Mouse (Mus musculus): Measurements from ENCODE around the gene Plekha1. TPM values are rescaled to one million over a fixed set of nuclear protein-coding genes. Genes with fewer than 3 reads are reported as not detected.

Plekha1 gene
- total and polyA plus RNA-seq, 3 experiments: 6.9 to 22.1 TPM; not detected in 1

DNA sequence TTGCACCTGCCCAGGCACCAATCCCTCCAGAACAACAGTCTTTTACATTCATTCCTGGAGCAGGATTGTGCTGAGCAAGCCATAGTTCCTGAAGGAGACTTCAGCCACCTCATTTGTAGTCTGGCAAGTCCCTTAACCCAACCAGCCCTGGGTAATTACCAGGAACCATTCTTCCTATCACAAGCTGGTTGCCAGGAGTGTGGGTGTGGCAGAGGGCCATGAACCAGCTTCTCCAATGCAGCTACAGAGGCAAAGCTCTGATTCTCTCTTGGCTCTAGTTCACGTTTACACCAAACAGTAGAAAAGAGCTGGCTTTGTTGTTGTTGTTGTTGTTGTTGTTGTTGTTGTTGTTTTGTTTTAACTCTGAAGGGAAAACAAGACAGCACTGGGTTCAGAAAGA lies 3.1 kb upstream of the Plekha1 start:
- no peaks in the 10 kb centered on the region for H3K27me3 ChIP-seq (ENCODE audit: control insufficient read depth in 1 of 2, insufficient read depth in 2 of 2, low read length in 2 of 2)
- no peaks in the 10 kb centered on the region for H3K36me3 ChIP-seq (ENCODE audit: control insufficient read depth in 1 of 2, insufficient read depth in 2 of 2, low read length in 2 of 2)
- H3K79me2 ChIP-seq (ENCODE audit: control insufficient read depth, insufficient read depth, low read length, poor library complexity): no peaks in the 10 kb centered on the region
- H3K27ac ChIP-seq (ENCODE audit: control insufficient read depth, low read depth, low read length): no peak overlapping the region
- TF ChIP-seq ZKSCAN1 (IDR thresholded peaks at IDR 0.05; ENCODE audit: low read depth, low read length) (no peak), GATA1 (IDR thresholded peaks at IDR 0.05; ENCODE audit: low read depth, low read length) (no peak), NELFE (IDR thresholded peaks at IDR 0.05; ENCODE audit: low read depth, low read length) (no peak), MAZ (IDR thresholded peaks at IDR 0.05; ENCODE audit: low read depth, low read length) (no peak), MYB (IDR thresholded peaks at IDR 0.05; ENCODE audit: low read depth, low read length) (no peak), EP300 (IDR thresholded peaks at IDR 0.05; ENCODE audit: low read depth in 1 of 2, low read length in 2 of 2) (no peak), NRF1 (IDR thresholded peaks at IDR 0.05; ENCODE audit: insufficient read depth, low read depth, low read length, poor library complexity, severe bottlenecking) (no peak), POLR2AphosphoS2 (IDR thresholded peaks at IDR 0.05; ENCODE audit: low read length) (no peak), POLR2AphosphoS5 (IDR thresholded peaks at IDR 0.05; ENCODE audit: borderline replicate concordance, low read depth, low read length) (no peak), MAFK (IDR thresholded peaks at IDR 0.05; ENCODE audit: borderline replicate concordance, low read depth, low read length) (no peak)
- DNase-seq (ENCODE audit: low read depth, low spot score): no peak
- H3K4me3 ChIP-seq (ENCODE audit: control insufficient read depth in 1 of 2, insufficient read depth in 1 of 2, low read depth in 2 of 2, low read length in 2 of 2): no peak overlapping the region
- no peaks in the 10 kb centered on the region for H3K4me1 ChIP-seq (ENCODE audit: control insufficient read depth in 1 of 2, insufficient read depth in 2 of 2, low read length in 2 of 2)
- no peaks in the 10 kb centered on the region for H3K9me3 ChIP-seq (replicated peaks; ENCODE audit: insufficient read depth, low read length)
- H3K9ac ChIP-seq (ENCODE audit: control insufficient read depth, low read depth, low read length, poor library complexity, severe bottlenecking): no peak overlapping the region

DNA sequence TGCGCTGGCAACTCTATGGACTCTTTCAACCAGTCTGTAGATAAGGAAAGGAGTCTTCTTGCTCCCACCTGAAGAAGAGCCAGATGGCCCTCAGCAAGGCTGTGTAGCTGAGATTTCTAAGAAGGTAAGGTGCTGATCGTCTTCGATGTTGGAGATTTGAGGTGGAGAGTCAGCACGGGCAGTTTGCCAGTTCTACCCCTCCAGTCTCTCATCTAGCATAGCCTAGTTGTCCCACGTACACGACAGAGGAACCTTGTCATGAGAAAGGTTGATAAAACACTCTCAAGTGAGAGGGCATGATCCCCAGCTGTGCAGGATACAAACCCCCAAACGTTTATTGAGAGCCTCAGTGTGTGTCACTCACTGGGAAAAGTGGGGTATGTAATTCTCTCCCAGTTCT lies 845 bp upstream of the Plekha1 start:
- Histone ChIP-seq H3K79me2 (ENCODE audit: control insufficient read depth, insufficient read depth, low read length, poor library complexity) (no peaks in the 10 kb centered on the region), H3K27ac (ENCODE audit: control insufficient read depth, low read depth, low read length) (no peak overlapping the region), H3K4me1 (ENCODE audit: control insufficient read depth in 1 of 2, insufficient read depth in 2 of 2, low read length in 2 of 2) (no peaks in the 10 kb centered on the region), H3K9me3 (replicated peaks; ENCODE audit: insufficient read depth, low read length) (no peaks in the 10 kb centered on the region), H3K9ac (ENCODE audit: control insufficient read depth, low read depth, low read length, poor library complexity, severe bottlenecking) (no peak overlapping the region), H3K36me3 (ENCODE audit: control insufficient read depth in 1 of 2, insufficient read depth in 2 of 2, low read length in 2 of 2) (no peaks in the 10 kb centered on the region), H3K27me3 (ENCODE audit: control insufficient read depth in 1 of 2, insufficient read depth in 2 of 2, low read length in 2 of 2) (no peaks in the 10 kb centered on the region), H3K4me3 (ENCODE audit: control insufficient read depth in 1 of 2, insufficient read depth in 1 of 2, low read depth in 2 of 2, low read length in 2 of 2) (no peak overlapping the region)
- no peak for TF ChIP-seq GATA1 (IDR thresholded peaks at IDR 0.05; ENCODE audit: low read depth, low read length)
- TF ChIP-seq POLR2A (IDR thresholded peaks at IDR 0.05; ENCODE audit: control insufficient read depth in 1 of 2, insufficient read depth in 1 of 2, low read depth in 1 of 2, low read length in 2 of 2, poor library complexity in 1 of 2): no peak
- no peak for TF ChIP-seq MAFK (IDR thresholded peaks at IDR 0.05; ENCODE audit: borderline replicate concordance, low read depth, low read length)
- TF ChIP-seq GABPA (IDR thresholded peaks at IDR 0.05; ENCODE audit: low read depth, low read length): no peak
- TF ChIP-seq TAL1 (IDR thresholded peaks at IDR 0.05; ENCODE audit: low read length): no peak
- TF ChIP-seq ZNF384 (IDR thresholded peaks at IDR 0.05; ENCODE audit: low read depth, low read length): no peak
- TF ChIP-seq NELFE (IDR thresholded peaks at IDR 0.05; ENCODE audit: low read depth, low read length): no peak
- no peak for TF ChIP-seq JUND (IDR thresholded peaks at IDR 0.05; ENCODE audit: low read depth, low read length)
- TF ChIP-seq SMC3 (IDR thresholded peaks at IDR 0.05; ENCODE audit: low read depth, low read length): no peak
- no peak for TF ChIP-seq ETS1 (IDR thresholded peaks at IDR 0.05; ENCODE audit: low read depth, low read length)
- no peak for DNase-seq (ENCODE audit: low read depth, low spot score)

Data from MEL (cell line).